Mouse (Mus musculus): ENCODE data around the gene Nrl. TPM values are rescaled to one million over a fixed set of nuclear protein-coding genes. Genes with fewer than 3 reads are reported as not detected.
A peak's percentile ranks its signal among the peaks of the same experiment; 100 is the strongest.

Gene Nrl
- polyA plus RNA-seq, 1 experiment from 2014 or later, result not detected

DNA sequence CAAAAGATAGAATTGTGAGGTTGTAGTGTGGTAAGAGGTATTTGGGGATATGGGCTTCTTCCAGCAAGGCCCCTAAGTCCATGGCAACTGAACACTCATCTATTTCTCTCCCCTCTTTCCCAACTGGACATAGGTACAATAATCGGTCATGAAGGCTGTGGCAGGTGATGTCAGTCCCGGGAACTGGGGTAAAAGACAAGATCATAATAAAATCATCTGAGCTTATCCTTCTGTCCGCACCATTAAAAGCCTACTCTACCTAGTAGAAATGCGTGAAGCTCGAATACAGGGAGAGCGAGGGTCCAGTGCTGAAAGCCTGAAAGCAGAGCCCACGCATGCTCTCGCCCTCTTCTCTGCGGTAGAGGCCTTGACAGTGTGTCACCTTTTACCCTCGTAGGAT, 45.2 kb downstream of the Nrl start:
- ATAC-seq (replicated peaks; ENCODE audit: low FRiP score, low TSS enrichment, low read depth) (no peak), DNase-seq (ENCODE audit: low spot score) (no peak)
- Histone ChIP-seq H3K27me3 (replicated peaks; ENCODE audit: control insufficient read depth, insufficient read depth, low read length) (no peaks in the 10 kb centered on the region), H3K9me3 (ENCODE audit: control insufficient read depth, low read length) (no peaks in the 10 kb centered on the region), H3K36me3 (ENCODE audit: control insufficient read depth, insufficient read depth, low read length) (0 out of 2 replicates have a peak, but pooled peaks cover 10% of the 10 kb centered on the region), H3K4me2 (ENCODE audit: low read length) (peak overlapping the region; percentile 67), H3K9ac (ENCODE audit: low read length) (no peak overlapping the region), H3K4me1 (replicated peaks; ENCODE audit: control insufficient read depth, insufficient read depth, low read length) (0 out of 2 replicates have a peak, but pooled peaks cover 5% of the 10 kb centered on the region), H3K4me3 (ENCODE audit: low read depth, low read length) (peak overlapping the region; percentile 86; the same call in 1 of the 2 replicates), H3K27ac (ENCODE audit: low read depth) (no peak overlapping the region)
- WGBS, result 86% methylated on average over 10 of the region's 10 CpGs

DNA sequence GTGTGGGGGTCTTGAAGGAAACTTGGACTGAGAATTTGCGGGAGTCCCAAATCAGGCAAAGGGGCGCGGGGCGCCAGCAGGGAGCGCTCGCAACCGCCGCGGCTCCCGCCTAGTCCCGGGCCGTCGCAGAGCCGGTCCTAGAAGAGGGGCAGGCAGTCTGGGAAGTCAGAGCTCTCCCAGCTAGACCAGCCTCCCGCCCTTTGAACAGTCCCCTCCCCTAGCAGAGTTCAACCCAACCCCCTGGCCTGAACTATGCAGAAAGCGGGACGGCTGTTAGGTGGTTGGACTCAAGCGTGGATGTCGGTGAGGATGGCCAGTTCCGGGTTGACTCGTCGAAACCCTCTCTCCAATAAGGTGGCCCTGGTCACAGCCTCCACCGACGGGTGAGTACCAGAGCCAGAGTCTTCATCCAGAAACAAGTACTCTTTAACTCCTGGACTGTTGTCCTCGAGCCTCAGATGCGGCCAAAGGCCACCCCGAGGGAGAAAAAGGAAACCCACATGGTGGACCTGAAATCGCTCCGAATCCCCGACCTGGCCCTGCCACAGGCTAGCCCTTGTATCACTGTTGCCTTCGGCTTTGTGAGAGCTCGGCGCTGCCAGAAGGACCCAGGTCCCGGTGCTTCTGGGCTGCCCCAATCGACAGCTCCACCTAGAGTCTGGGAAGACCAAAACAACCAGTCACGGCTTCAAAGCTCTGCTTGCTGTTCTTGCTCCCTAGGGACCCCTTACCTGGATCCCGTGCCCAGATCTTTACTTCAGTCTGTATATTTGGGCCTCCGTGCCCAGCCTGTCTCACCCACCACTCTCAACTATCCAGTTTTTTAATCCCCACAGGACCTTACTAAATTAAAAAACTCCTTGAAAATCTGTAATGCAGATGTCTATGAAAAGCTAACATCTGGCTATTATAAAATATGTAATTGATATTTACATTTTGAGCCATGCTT, 45.9 kb downstream of the Nrl start, which contains the start of gene Dhrs4:
Dhrs4 (plus strand) TSS at position 108 of the 949 bp plus-strand sequence.
- peak; percentile 90 for DNase-seq (ENCODE audit: low spot score)
- Histone ChIP-seq H3K27me3 (replicated peaks; ENCODE audit: control insufficient read depth, insufficient read depth, low read length) (no peaks in the 10 kb centered on the region), H3K27ac (ENCODE audit: low read depth) (peak within 1 kb of the TSS; percentile 90), H3K4me2 (ENCODE audit: low read length) (peak within 1 kb of the TSS; percentile 67), H3K9me3 (ENCODE audit: control insufficient read depth, low read length) (no peaks in the 10 kb centered on the region), H3K4me3 (ENCODE audit: low read depth, low read length) (peak within 1 kb of the TSS; percentile 86), H3K9ac (ENCODE audit: low read length) (peak within 1 kb of the TSS; percentile 80), H3K36me3 (ENCODE audit: control insufficient read depth, insufficient read depth, low read length) (0 out of 2 replicates have a peak, but pooled peaks cover 10% of the 10 kb centered on the region), H3K4me1 (replicated peaks; ENCODE audit: control insufficient read depth, insufficient read depth, low read length) (0 out of 2 replicates have a peak, but pooled peaks cover 5% of the 10 kb centered on the region)
- peak; percentile 96 for ATAC-seq (replicated peaks; ENCODE audit: low FRiP score, low TSS enrichment, low read depth)
- 1% methylated on average over 38 of the region's 38 CpGs for WGBS

DNA sequence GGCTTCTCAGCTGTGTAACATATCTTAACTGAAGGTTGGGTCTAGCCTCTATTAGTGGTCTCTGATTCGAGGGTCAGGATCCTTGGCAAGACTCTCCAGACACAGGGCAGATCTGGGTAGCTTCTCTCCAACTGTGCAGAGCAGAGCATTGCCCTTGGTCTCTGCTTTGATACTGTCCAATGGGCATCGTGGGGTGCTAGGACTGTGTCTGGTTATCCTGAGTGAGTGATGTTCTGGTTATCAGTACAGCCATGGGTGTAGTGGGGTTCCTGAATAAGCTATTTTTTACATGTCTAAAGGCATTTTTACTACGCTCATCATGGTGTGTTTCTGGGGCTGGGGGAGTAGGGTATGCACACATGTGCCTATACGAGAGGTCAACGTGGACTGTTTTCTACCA, 47.0 kb downstream of the Nrl start:
- no peak overlapping the region for H3K4me3 ChIP-seq (ENCODE audit: low read depth, low read length)

DNA sequence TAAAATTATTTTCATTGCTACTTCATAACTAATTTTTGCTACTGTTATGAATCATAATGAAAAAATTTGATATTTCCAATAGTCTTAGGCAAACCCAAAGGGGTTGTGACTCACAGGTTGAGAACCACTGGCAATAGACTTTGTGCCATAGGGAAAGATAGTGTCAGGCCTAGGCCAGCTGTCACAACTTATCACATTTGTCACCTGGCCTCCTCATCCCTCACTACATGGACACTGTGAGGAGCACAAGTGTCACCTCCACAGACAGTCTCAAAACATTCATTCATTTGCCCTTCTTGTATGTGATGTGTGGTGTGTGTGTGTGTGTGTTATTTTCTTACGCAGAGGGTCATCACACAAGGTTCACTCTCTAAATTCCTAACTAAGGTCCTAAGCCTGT, 47.4 kb downstream of the Nrl start:
- Histone ChIP-seq H3K27ac (ENCODE audit: low read depth) (no peak overlapping the region), H3K9ac (ENCODE audit: low read length) (no peak overlapping the region), H3K4me2 (ENCODE audit: low read length) (no peak overlapping the region), H3K9me3 (ENCODE audit: control insufficient read depth, low read length) (no peaks in the 10 kb centered on the region), H3K27me3 (replicated peaks; ENCODE audit: control insufficient read depth, insufficient read depth, low read length) (no peaks in the 10 kb centered on the region), H3K4me3 (ENCODE audit: low read depth, low read length) (no peak overlapping the region), H3K4me1 (replicated peaks; ENCODE audit: control insufficient read depth, insufficient read depth, low read length) (0 out of 2 replicates have a peak, but pooled peaks cover 5% of the 10 kb centered on the region), H3K36me3 (ENCODE audit: control insufficient read depth, insufficient read depth, low read length) (0 out of 2 replicates have a peak, but pooled peaks cover 10% of the 10 kb centered on the region)
- ATAC-seq (replicated peaks; ENCODE audit: low FRiP score, low TSS enrichment, low read depth) (no peak), DNase-seq (ENCODE audit: low spot score) (no peak)
- 100% methylated on average over 1 of the region's 1 CpGs for WGBS

More for the DNA sequence above, 47.0 kb downstream of the Nrl start:
- Histone ChIP-seq H3K4me1 (replicated peaks; ENCODE audit: control insufficient read depth, insufficient read depth, low read length) (0 out of 2 replicates have a peak, but pooled peaks cover 5% of the 10 kb centered on the region), H3K36me3 (ENCODE audit: control insufficient read depth, insufficient read depth, low read length) (0 out of 2 replicates have a peak, but pooled peaks cover 10% of the 10 kb centered on the region), H3K9ac (ENCODE audit: low read length) (no peak overlapping the region), H3K4me2 (ENCODE audit: low read length) (peak overlapping the region; percentile 67), H3K27ac (ENCODE audit: low read depth) (no peak overlapping the region), H3K27me3 (replicated peaks; ENCODE audit: control insufficient read depth, insufficient read depth, low read length) (no peaks in the 10 kb centered on the region), H3K9me3 (ENCODE audit: control insufficient read depth, low read length) (no peaks in the 10 kb centered on the region)
- WGBS, result 81% methylated on average over 5 of the region's 5 CpGs
- DNase-seq (ENCODE audit: low spot score) (no peak), ATAC-seq (replicated peaks; ENCODE audit: low FRiP score, low TSS enrichment, low read depth) (no peak)

DNA sequence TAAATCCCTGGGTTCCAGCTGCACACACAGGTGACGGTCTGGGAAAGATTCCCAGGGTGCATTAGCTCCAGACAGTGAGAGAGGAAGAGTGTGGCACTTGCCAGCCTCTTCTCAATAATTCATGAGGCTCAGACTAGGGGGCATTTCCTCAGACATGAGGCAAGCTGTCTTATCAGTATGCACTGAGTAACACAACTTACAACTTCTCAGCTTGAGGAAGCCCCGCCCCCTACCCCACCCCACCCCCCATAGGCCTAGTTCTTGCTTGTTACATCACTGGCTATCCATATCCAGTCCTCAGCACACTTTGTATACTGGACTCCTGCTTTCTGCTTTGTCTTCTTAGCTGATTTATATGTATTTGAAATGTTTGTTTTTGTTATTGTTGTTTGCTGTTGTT, 49.1 kb downstream of the Nrl start:
- Histone ChIP-seq H3K9me3 (ENCODE audit: control insufficient read depth, low read length) (no peaks in the 10 kb centered on the region), H3K9ac (ENCODE audit: low read length) (no peak overlapping the region), H3K4me3 (ENCODE audit: low read depth, low read length) (no peak overlapping the region), H3K36me3 (ENCODE audit: control insufficient read depth, insufficient read depth, low read length) (0 out of 2 replicates have a peak, but pooled peaks cover 7% of the 10 kb centered on the region), H3K4me2 (ENCODE audit: low read length) (no peak overlapping the region), H3K27ac (ENCODE audit: low read depth) (no peak overlapping the region), H3K4me1 (replicated peaks; ENCODE audit: control insufficient read depth, insufficient read depth, low read length) (0 out of 2 replicates have a peak, but pooled peaks cover 8% of the 10 kb centered on the region), H3K27me3 (replicated peaks; ENCODE audit: control insufficient read depth, insufficient read depth, low read length) (no peaks in the 10 kb centered on the region)
- no peak for DNase-seq (ENCODE audit: low spot score)
- no peak for ATAC-seq (replicated peaks; ENCODE audit: low FRiP score, low TSS enrichment, low read depth)
- 52% methylated on average over 2 of the region's 2 CpGs for WGBS

DNA sequence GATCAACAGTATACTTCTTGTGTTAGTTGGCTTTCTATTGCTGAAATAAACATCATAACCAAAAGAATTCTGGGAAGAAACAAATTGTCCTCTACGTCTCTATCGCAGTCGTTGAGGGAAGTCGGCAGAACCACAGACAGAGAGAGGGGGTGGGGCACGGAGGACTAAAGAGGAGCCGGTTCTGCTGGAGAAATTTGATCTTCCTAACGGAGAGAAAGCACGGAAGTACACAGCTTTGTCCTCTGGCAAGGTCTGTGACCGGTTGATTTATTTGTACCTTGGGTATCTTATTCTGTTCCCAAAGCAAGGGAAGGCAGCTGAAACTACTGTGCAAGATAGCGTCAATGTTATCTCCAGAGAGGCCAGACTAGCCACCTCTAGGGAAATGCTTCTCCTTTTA, 54.0 kb downstream of the Nrl start:
- WGBS, result 3% methylated on average over 10 of the region's 10 CpGs

DNA sequence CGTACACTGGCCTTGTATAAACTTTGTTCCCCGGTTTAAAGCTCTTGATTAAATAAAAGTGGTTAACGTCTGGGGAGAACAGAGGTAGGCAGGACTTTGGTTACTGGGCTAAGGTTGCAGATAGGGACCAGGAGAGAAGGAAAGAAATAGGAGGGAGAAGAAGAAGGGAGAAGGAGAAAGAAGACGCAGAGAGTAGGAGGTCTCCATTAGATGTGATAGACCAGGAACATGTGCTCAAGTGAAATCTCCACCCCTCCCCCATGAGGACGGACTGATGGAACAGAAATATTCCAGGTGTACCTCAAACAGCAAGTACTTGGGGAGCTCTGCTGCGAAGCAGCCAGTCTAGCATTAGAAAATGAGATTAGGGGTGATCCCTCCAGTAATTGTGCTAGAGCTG, 55.0 kb downstream of the Nrl start:
- Histone ChIP-seq H3K9me3 (ENCODE audit: control insufficient read depth, low read length) (no peaks in the 10 kb centered on the region), H3K27ac (ENCODE audit: low read depth) (no peak overlapping the region)

More for the DNA sequence above, 54.0 kb downstream of the Nrl start:
- no peaks in the 10 kb centered on the region for H3K9me3 ChIP-seq (ENCODE audit: control insufficient read depth, low read length)
- no peak overlapping the region for H3K4me3 ChIP-seq (ENCODE audit: low read depth, low read length)
- no peak overlapping the region for H3K27ac ChIP-seq (ENCODE audit: low read depth)
- ATAC-seq (replicated peaks; ENCODE audit: low FRiP score, low TSS enrichment, low read depth) (no peak), DNase-seq (ENCODE audit: low spot score) (no peak)
- no peaks in the 10 kb centered on the region for H3K27me3 ChIP-seq (replicated peaks; ENCODE audit: control insufficient read depth, insufficient read depth, low read length)
- H3K4me1 ChIP-seq (replicated peaks; ENCODE audit: control insufficient read depth, insufficient read depth, low read length), result 0 out of 2 replicates have a peak, but pooled peaks cover 5% of the 10 kb centered on the region
- no peak overlapping the region for H3K9ac ChIP-seq (ENCODE audit: low read length)
- H3K4me2 ChIP-seq (ENCODE audit: low read length), result peak overlapping the region; percentile 25
- no peaks in the 10 kb centered on the region for H3K36me3 ChIP-seq (ENCODE audit: control insufficient read depth, insufficient read depth, low read length)

DNA sequence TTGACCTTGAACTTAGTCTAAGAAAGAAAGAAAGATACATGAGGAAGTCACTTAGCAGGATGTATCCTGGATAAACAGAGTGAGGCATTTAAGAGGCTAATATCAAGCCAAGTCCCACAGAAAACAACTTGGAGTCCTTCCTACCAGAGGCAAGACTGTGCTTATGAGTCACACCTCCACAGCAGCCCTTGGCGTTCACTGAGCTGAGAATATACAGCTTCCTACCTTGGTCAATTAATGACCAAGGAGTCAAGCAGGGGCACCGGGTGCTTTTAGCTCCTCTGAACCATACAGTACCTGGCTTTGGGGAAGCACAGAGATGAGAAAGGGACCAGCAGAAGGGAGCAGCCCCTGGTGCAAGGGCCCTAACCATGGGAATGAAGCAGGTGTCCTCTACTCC, 55.7 kb downstream of the Nrl start:
- H3K9me3 ChIP-seq (ENCODE audit: control insufficient read depth, low read length), result no peaks in the 10 kb centered on the region
- ATAC-seq (replicated peaks; ENCODE audit: low FRiP score, low TSS enrichment, low read depth), result no peak
- no peaks in the 10 kb centered on the region for H3K36me3 ChIP-seq (ENCODE audit: control insufficient read depth, insufficient read depth, low read length)
- DNase-seq (ENCODE audit: low spot score), result no peak
- H3K27ac ChIP-seq (ENCODE audit: low read depth), result no peak overlapping the region
- 0 out of 2 replicates have a peak, but pooled peaks cover 5% of the 10 kb centered on the region for H3K4me1 ChIP-seq (replicated peaks; ENCODE audit: control insufficient read depth, insufficient read depth, low read length)
- no peak overlapping the region for H3K4me2 ChIP-seq (ENCODE audit: low read length)
- H3K27me3 ChIP-seq (replicated peaks; ENCODE audit: control insufficient read depth, insufficient read depth, low read length), result no peaks in the 10 kb centered on the region
- 62% methylated on average over 2 of the region's 2 CpGs for WGBS
- H3K4me3 ChIP-seq (ENCODE audit: low read depth, low read length), result no peak overlapping the region
- H3K9ac ChIP-seq (ENCODE audit: low read length), result no peak overlapping the region

More for the DNA sequence above, 55.0 kb downstream of the Nrl start:
- H3K4me1 ChIP-seq (replicated peaks; ENCODE audit: control insufficient read depth, insufficient read depth, low read length), result 0 out of 2 replicates have a peak, but pooled peaks cover 5% of the 10 kb centered on the region
- no peak overlapping the region for H3K4me2 ChIP-seq (ENCODE audit: low read length)
- DNase-seq (ENCODE audit: low spot score) (no peak), ATAC-seq (replicated peaks; ENCODE audit: low FRiP score, low TSS enrichment, low read depth) (no peak)
- H3K27me3 ChIP-seq (replicated peaks; ENCODE audit: control insufficient read depth, insufficient read depth, low read length), result no peaks in the 10 kb centered on the region
- no peak overlapping the region for H3K9ac ChIP-seq (ENCODE audit: low read length)
- 53% methylated on average over 6 of the region's 6 CpGs for WGBS
- no peak overlapping the region for H3K4me3 ChIP-seq (ENCODE audit: low read depth, low read length)
- no peaks in the 10 kb centered on the region for H3K36me3 ChIP-seq (ENCODE audit: control insufficient read depth, insufficient read depth, low read length)
